Mouse (Mus musculus): ENCODE measurements around the gene Cenpk.
"Not testable (repeated sequence)": the region's sequence is repeated elsewhere in the genome, so short reads cannot be mapped to it uniquely, and the experiment has no call there.

Gene Cenpk

DNA sequence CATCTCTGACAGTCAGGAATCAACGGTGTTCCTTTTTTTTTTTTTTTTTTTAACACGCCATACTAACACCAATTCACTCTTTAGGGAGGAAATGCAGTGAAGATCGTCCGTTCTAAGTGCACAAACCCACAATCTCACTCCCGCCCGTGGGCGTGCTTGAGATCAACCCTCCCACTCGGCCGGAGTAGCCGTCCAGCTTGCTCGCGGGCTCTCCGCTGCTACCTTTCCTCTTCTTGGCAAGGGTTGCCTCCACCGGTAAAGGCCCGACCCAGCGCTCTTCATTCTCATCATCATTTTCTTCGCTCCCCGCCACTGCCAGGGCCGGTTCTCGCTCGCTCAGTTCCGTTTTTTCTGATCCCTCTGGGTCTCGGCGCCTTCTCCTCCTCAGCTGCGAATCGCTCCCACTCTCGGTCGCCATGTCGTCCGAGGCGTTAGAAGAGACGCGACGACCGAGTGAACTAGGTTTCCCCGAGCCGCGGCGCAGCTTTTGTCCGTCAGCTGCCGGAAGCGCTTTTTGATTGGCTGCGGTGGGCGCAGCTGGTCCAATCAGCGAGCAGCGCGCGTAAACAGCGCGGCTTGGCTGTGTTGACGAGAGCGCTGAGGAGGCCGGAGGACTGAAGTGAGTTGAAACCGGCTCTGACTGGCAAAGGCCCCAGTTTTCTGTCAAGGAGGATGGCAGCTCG is at the start of gene Cenpk, which contains the start of gene Ppwd1:
Gene Cenpk, plus strand, starts transcription at position 228 of the 683 bp plus-strand sequence.
Gene Ppwd1, minus strand, starts transcription at position 460 of the 683 bp plus-strand sequence.
- peak; percentile 98 for DNase-seq (ENCODE audit: low read depth)

DNA sequence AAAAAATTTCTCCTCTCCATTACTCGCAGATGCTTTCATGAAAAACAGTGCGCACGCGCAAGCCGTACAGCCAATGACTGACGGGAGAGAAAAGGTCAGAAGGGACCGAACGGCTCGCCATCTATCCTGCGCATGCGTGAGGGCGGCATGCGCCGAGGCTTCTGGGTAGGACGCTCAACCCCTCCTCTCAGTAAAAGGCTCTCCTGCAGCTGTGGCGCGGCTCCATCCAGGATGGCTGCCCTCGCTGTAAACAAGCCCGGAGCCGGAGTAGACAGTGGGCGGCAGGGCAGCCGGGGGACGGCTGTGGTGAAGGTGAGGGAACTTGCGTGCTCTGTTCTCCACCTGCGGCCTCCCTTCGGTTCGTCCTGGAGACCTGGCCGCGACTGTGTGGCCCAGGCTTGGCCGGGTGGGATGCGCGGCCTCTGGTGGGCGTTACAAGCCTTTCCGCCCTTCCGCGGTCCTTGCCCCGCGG is 49.7 kb upstream of the Cenpk start, which contains the start of gene Trim23:
Gene Trim23, plus strand, starts transcription at position 148 of the 472 bp plus-strand sequence.
- peak; percentile 98 for DNase-seq (ENCODE audit: low read depth)

DNA sequence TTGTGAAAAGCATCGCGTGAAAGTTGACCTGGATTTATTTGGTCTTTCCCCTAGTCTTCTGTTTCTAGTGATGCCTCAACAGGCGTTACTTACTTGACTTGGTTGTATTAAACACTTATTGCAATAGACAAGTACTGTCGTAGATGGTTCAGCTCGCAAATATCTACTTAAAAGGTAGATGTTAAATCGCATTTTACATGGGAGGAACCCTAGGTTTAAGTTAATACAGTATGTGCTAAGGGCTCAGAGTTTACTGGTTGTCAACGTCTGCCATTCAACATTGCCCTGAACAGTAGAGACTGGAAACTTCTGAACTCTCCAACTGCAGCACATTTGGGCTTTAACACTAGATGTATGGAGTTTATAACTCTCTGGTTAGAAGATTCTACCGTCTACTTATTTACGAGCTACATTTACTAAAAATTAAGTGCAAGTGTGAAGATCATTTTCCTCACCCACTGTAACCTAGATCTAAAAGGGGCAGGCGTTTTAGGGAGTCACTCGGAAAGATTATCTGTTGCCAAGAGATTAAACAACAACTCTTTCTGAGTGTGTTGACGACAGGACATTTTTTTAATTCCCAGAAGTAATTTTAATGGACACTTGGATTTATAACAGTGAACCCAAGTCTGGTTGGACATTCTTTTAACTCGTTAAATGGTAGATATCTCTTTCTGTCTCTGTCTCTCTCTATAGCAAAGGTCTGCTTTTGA is 49.1 kb upstream of the Cenpk start:
- DNase-seq (ENCODE audit: low read depth), result no peak

DNA sequence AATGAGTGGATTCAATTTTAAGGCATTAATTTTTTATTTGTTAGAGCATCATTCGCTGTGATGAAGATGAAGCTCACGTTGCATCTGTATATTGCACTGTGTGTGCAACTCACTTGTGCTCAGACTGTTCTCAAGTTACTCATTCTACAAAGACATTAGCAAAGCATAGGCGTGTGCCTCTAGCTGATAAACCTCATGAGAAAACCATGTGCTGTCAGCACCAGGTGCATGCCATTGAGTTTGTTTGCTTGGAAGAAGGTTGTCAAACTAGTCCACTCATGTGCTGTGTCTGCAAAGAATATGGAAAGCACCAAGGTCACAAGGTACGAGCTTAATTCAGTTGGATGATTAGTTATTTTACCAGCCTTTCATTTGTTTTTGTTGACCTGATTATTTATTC is 41.1 kb upstream of the Cenpk start:
- no peak for DNase-seq (ENCODE audit: low read depth)

DNA sequence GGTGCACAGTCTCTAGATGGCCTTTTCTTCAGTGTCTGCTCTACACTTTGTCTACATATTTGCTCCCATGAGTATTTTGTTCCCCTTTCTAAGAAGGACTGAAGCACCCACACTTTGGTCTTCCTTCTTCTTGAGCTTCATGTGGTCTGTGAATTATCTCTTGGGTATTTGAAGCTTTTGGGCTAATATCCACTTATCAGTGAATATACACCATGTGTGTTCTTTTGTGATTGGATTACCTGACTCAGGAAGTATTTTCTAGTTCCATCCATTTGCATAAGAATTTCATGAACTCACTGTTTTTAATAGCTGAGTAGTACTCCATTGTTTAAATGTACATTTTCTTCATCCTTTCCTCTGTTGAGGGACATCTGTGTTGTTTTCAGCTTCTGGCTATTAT is 32.5 kb upstream of the Cenpk start:
- not testable (repeated sequence) for DNase-seq (ENCODE audit: low read depth)

- peak; percentile 19 for DNase-seq (ENCODE audit: low read depth)
These were observed 24.1 kb upstream of the Cenpk start for GRCm38 (mm10) chr13:104204313-104204712.

DNA sequence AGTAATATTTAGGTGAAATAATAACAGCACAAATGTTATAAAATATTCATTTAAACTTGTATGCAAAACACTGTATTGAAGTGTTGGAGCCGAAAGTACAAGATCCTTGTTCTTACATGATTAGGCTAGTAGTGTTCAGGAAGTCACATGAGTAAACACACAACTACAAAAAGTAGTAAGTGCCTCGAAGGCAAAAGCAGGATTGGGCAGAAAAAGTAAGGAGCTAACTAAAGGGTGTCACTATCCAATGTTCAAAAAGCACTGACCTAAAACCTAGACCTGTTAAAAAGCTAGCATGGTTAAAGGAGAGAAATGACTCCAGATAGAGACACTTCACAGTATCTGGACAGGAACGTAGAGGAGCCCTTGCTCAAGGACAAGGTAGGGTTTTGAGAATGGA is 933 bp upstream of the Cenpk start:
- peak; percentile 22 for DNase-seq (ENCODE audit: low read depth)

DNA sequence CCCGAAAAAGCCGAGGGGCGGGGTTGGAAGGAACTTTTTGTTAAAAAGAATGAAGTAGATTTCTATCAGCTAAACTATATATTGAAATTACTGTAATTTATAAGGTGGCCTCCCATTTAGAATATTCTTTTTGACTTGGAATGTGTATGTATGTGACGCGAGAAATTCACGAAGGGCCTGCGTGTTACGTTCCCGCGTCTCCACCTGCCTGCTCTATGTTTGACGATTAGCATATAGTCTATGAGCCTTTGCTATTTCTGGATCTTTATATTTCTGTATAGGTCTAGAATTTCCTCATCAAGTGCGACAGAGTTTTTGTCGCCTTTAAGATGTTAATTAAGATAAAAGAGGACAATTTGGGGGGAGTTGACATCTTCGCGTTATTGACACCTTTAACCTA is 770 bp downstream of the Cenpk start:
- DNase-seq (ENCODE audit: low read depth), result no peak

DNA sequence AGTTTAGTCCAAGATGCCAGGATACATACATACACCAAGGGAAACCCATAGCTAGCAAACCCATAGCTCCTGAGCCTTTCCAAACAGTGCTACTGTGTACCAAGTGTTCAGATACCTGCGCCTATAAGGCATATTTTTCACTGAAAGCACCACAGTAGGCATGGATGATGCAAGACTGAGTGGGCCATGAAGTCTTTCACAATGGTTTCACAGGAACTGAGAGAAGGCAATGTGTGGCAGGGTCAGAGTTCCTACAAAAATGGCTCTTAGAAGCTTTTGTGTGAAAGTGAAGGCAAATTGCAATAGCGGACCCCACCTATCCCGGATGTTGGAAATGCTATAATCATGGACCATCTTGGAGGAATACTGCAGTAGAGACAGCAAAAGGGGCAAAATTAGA is 30.6 kb downstream of the Cenpk start:
- DNase-seq (ENCODE audit: low read depth), result no peak

DNA sequence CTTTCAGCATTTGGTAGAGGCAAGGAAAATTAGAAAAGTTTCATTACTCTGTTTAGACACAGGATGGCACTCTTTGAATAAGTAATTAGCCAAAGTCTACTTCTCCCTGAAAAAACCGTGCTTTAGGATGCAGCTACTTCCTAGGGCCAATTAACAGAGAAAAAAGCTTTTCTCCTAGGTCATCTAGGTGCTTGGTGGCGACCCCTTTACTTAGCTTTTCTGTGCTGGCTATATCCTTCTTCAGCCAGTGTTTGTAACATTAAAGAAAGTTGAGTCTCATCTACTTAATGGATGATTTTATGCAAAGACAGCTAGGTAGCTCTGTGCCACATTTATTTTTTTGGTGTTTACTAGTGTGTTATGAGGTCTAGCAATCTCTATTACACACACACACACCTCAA is 56.6 kb downstream of the Cenpk start:
- peak; percentile 70 for DNase-seq (ENCODE audit: low read depth)

- DNase-seq (ENCODE audit: low read depth), result peak; percentile 71
These were observed 57.4 kb downstream of the Cenpk start for GRCm38 (mm10) chr13:104285737-104286311.

GRCm38 (mm10) chr13:104286336-104286735 is 57.9 kb downstream of the Cenpk start:
- peak; percentile 62 for DNase-seq (ENCODE audit: low read depth)

DNA sequence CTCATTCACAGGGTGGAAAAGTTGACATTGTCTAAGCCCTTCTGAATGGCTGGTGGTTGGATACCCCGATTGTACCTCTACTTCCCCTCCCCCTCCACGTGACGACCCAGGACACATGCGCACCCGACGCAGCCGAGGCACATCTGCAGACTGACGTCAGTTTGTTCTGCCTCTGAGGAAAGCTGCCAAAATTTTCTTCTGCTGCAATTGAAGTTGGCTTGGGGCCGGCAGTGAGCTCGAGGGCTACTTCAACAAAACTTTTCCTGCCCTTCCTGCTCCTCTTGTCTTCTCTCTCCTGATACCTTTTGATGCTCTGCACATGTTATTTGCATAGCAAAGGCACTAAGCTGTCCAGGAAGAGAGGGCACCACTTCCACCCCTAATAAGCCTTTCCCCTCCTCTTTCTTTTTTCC is 58.5 kb downstream of the Cenpk start:
- DNase-seq (ENCODE audit: low read depth), result peak; percentile 94

DNA sequence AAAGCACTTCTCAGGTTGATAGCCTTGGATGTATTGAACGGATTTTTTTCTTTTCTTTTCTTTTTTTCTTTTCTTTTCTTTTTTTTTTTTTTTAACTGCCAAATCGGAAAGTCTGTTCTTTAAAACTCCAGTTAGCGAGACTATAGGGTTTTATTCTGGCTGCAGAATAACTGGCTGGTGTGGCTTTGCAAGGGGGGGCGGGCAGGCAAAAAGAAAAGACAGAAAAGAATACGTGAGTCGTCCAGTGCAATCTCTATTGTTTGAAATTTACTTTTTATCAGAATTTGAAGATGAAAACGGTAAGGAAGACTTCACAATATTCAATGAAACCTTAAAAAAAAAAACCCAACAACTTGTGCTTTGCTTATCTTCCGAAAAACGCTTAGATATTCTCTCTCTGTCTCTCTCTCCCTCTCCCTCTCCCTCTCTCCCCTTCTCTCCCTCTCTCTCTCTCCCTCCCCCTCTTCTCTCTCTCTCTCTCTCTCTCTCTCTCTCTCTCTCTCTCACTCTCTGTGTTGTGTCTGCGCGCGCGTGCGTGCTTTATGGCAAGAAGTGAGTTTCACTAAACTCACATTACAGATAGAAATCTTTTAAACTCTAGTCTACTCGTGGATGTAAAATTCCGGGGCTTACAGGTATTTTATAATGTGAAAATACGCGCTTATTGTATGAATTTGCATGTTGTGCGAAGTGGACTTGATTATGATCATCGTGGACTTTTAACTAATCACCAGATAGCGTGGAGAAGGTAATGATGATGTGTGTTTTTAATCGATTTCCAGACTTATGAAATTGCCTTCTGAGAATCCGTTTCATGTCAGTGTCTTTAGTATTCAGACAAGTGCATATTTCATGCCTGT is 59.2 kb downstream of the Cenpk start, which contains the start of gene Adamts6:
Gene Adamts6, plus strand, starts transcription at position 470 of the 860 bp plus-strand sequence.
- peak; percentile 66 for DNase-seq (ENCODE audit: low read depth)

DNA sequence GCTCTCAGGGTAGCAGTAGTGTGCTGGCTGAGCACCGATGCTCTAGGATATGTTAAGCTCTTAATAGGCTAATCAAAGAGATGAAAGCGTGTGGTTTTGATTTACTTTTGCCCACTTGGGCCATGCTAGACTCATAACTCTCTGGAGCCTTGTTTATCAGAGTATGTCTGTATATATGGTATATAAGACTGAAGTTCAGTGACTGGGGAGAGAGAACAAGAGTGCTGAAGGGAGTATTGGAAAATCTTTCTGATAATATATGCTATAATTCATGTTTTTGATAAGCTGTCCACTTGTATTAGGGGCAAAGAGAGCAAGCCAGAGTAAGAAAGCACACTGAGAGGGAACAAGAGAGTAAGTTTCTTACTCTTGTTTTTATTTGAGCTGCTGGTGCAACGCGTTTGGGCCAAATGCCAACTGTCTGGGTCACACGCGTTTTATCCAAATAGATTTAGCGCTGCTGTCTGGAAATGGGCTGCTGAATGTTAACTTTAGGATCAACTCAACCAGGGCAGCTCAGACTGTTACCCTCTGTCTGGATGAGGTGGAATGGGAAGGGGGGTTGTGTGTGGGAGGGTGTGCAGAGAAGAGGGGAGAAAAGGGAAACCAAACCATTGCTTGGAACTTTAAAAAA is 59.9 kb downstream of the Cenpk start:
- peak; percentile 60 for DNase-seq (ENCODE audit: low read depth)

DNA sequence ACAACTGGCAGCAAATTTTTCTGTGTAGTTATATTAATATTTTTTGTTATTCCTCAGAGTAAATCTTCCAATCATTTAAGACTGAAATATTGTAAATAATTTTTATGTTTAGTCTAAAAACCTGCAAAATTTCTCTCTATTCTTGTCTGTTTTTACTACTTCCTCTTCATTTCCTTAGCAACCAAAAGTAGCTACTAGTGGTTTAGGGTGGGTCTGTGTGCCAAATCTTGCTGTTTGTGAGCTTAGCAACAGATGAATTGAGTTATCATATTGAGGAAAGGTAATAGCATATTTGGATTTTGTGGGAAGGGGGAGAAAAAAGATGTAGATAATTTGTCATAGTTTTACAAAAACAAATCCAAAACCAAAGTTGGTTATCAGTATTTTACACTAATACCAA is 60.8 kb downstream of the Cenpk start:
- peak; percentile 52 for DNase-seq (ENCODE audit: low read depth)

GRCm38 (mm10) chr13:104295472-104295871 is 67.1 kb downstream of the Cenpk start:
- no peak for DNase-seq (ENCODE audit: low read depth)

Data from naive thymus-derived CD4-positive, alpha-beta T cell, adult 2 months (primary cell).